Mouse (Mus musculus) skeletal muscle tissue, adult 2 months (tissue): ENCODE measurements around the gene Cox11.

Experiments used
- DNase-seq: peaks from one replicate; pipeline ENCODE4 v3.0.0-alpha.2; 2012; ENCODE audit warnings: low read depth, low spot score

Gene Cox11

GRCm38 (mm10) chr11:90637440-90638311 lies at the start of gene Cox11, which contains the start of gene Stxbp4:
Cox11 (plus strand) TSS chr11:90638173.
Stxbp4 (minus strand) TSS chr11:90638084.
- DNase-seq: peak; percentile 97

- no peak for DNase-seq
These were observed 47.0 kb upstream of the Cox11 start for GRCm38 (mm10) chr11:90590996-90591395.

GRCm38 (mm10) chr11:90595826-90596225 lies 42.1 kb upstream of the Cox11 start:
- DNase-seq: no peak

- DNase-seq: no peak
These were observed 34.9 kb upstream of the Cox11 start for GRCm38 (mm10) chr11:90603066-90603465.

GRCm38 (mm10) chr11:90612118-90612517 lies 25.9 kb upstream of the Cox11 start:
- no peak for DNase-seq

DNA sequence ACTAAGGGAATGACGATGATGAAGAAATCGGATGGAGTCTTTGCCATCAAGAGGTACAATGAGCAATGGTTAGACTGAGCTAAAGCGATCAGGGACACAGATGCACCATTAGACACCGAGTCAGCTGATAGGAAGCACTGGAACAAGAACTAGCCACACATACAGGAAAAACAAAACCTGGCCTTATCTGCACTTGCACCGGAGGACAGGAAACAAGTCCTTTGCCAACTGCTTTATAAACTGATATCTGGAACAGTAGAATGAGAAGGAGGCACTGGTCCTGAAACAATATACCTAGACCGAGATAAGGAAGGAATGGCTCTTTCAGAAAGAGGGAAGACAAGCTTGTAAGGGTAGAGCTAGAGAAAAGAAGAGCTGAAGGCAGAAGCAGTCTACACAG lies 23.2 kb upstream of the Cox11 start:
- no peak for DNase-seq

GRCm38 (mm10) chr11:90616431-90616830 lies 21.5 kb upstream of the Cox11 start:
- no peak for DNase-seq

GRCm38 (mm10) chr11:90622044-90622443 lies 15.9 kb upstream of the Cox11 start:
- DNase-seq: no peak

DNA sequence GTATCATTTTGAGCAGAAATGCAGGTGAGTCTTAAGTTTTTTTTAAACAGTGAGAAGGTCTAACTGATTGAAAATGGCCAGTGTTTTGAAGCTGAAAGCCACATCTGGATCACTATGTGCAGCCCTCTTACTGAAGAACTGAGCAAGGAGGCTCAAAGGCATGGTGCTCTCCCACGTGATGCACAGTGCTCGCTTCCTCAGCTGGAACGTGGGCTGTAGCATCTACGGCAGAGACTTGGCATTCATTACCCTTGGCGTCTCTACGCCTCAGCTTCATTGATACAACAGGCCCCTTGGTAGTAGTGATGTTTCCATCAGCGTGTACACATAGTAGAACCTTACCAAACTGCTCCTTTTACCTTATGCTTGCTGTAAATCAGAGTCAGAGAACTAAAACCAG lies 15.5 kb upstream of the Cox11 start:
- no peak for DNase-seq

- no peak for DNase-seq
These were observed 14.5 kb upstream of the Cox11 start for GRCm38 (mm10) chr11:90623477-90623876.

DNA sequence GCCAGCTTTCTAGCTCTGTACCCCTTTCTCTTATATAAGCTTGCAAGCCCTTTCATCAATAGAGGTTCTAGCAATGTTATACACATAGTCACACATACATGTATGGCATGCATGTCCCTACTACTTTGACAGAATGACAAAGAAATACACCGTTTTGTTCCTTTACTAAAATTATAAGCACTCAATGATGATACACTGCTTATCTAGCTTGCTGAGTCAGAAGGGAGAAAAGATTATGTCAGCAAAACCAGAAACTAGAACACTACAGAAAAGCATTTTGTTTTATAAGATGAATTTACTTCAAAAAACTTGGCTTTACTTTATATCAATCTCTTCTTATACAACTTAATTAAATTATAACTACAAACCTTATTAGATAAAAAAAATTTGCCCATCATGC lies 12.8 kb upstream of the Cox11 start:
- no peak for DNase-seq

- no peak for DNase-seq
These were observed 10.2 kb upstream of the Cox11 start for GRCm38 (mm10) chr11:90627751-90628150.

DNA sequence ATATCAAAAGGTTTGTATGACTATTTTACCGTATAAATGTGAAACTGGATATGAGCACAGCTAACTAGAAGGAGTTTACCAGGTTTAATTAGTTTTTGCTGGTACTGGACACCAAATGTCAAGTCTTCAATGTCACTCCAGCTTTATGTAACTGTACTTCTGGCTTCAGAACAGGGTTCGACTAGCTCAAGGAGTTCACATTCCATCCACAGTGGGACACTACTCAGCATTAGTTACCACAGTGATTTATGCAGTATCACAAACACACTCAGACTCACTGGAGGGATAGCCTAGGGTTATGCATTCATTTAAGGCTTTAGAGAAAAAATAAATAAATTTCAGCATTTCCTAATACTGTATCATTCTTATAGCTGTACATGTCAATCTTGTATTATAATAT lies 5.5 kb upstream of the Cox11 start:
- peak; percentile 79 for DNase-seq

GRCm38 (mm10) chr11:90634661-90635060 lies 3.3 kb upstream of the Cox11 start:
- DNase-seq: no peak

- peak; percentile 25 for DNase-seq
These were observed 398 bp downstream of the Cox11 start for GRCm38 (mm10) chr11:90638312-90638830.

DNA sequence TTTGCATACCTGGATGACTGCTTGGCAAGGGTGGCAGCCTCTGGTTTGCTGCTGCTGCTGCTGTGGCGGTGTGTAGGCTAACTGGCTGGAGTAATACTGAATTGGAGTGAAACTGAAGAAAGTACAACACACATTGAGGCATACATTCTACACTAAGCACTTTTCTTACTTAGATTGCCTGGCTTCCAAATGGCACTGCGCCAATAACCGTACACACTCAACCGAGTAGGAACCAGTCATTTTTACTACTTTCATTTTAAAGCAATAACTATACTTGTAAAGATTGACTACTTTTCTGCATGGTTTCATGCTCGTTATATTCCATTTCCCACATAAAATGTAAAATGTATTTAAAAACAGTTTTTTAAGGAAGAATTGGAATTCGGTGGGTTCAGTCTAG lies 11.8 kb downstream of the Cox11 start:
- no peak for DNase-seq

DNA sequence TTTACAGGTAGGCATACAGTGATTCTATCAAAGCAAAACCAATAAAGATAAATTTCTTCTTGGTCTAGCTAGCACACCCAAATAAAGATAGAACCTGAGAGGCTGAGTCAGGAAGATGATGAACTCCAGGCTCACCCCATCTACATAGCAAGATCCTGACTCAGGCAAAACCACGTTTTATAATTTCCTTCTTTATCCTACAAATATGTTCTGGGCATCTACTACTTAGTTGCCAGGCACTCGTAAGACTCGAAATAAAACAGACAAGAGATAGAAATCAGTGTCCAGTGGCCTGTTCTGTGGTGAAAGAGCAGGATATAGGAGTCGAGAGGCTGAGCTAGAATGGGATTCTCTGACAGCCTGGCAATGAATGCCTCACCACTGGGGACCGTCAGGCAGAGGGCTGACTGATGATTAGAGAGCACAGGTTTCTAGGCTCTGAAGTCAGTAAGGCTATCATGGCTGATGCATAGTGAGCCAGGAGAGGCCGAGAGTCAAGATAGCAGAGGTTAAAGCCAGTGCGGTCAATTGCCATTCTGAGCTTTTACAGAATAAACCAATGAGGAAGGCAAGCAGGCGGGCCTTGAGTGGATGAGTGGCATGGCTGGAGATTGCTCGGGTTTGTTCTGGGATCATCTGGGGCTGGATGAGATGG lies 12.4 kb downstream of the Cox11 start:
- DNase-seq: no peak

DNA sequence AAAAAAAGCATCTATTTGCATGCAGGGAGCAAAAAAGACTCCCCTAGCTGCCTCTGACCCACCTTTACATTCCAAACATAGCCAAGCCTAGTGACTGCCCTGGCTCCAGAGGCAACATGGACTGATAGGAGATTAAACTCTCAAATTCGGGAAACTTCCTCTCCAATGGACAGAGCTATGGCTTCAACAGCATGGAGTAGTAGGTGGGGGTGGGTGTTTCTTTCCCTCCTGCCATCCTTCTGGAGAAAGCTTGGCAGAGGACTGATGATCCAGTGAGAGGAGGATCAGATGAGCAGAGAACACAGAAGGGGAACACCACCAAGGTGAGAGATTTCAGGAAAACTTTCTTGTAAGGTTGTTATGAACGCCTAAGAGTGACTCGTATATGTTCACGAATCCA lies 14.6 kb downstream of the Cox11 start:
- DNase-seq: no peak

GRCm38 (mm10) chr11:90657527-90657926 lies 19.6 kb downstream of the Cox11 start:
- DNase-seq: no peak

DNA sequence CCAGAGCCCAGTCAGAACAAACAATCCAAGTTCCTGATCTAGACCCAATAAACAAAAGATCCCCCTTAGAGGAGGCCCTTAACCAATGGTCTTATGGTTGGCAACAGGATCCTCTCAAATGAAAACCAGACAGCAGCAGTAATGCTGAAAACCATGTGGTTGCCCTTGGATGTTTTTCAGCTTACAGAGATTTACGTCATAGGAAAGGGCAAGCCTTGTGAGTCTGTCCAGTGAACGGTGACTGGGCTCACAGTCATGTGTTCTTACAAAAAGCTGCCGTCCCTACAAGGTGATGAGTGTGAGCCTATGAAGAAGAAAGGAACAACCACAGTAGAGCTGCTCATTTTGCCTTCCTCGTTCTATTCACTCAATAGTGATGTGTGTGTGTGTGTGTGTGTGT lies 22.7 kb downstream of the Cox11 start:
- no peak for DNase-seq

- no peak for DNase-seq
These were observed 25.1 kb downstream of the Cox11 start for GRCm38 (mm10) chr11:90663052-90663451.

DNA sequence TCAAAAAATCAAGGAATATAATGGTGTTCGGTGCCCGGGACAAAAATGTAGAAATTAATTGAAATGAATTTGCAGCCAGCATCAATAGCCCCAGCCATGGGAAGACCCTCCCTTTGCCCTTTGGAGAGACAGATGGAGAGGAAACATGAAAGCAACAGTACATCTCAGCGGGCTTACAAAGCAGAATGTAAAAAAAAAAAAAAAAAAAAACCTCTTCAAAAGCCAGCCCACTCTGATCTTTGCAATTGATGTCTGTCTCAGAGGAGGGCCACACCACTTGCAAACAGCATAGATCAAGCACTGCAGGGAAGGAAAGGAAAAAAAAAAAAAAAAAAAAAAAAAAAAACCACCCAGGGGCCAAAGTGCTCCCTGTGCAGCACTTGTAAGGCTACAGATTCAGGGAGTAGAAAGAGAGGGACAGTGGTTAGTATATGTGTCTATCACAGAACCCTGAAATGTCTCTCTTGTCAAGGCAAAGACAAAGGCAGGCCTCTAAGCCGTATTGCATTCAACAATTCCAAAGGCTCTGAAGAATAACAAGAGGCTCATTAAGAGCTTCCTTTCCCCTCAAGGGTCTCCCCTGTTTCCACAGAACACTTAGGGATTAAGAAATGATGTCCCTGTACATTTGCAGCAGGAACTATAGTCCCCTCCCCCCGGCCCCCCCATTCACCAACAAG lies 25.8 kb downstream of the Cox11 start:
- DNase-seq: no peak
